Mouse (Mus musculus): ENCODE data around the gene Ppargc1a. TPM values are rescaled to one million over a fixed set of nuclear protein-coding genes. Genes with fewer than 3 reads are reported as not detected.

The Ppargc1a gene
- 2.0 and 3.6 TPM in 2 replicates for polyA plus RNA-seq (2012; rRNA removed; ENCODE audit: low replicate concordance)

DNA sequence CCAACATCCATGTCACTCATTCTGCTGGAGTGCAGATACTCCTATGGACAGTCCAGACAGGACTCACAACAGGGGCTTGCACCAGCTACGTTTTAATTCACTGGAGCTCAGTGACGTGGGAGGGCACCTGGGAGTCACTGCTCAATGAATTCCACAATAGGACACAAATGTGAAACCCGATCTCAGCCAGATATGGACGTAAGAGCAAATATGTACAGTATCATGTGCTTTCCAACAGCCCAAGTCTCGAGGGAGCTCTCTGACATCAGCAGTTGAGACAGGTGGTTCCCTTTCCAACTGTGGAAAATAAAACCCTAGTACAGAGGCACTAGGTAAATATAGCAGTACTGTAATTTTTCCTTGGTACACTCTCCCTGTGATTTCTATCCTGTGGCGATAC, at the start of gene Ppargc1a:
Gene Ppargc1a (minus strand): TSS at position 68 of the 400 bp plus-strand sequence.

